Mouse (Mus musculus) liver, postnatal 0 days (tissue): Measurements from ENCODE around the gene Tbx21.

ENCODE experiments used
- CTCF ChIP-seq: sonication (generic); IDR thresholded peaks from 2 replicates; pipeline ENCODE4 v1.5.1; 2016; ENCODE audit warnings: antibody characterized with exemption, low read depth
- EP300 ChIP-seq: IDR thresholded peaks from 2 replicates; pipeline ENCODE4 v1.6.1; 2016; ENCODE audit warnings: antibody characterized with exemption, low read depth, mild to moderate bottlenecking

GRCm38 (mm10) chr11:97133270-97133669 is 18.1 kb upstream of the Tbx21 start:
- TF ChIP-seq CTCF (no peak), EP300 (no peak)
